Mouse (Mus musculus) retina, embryonic 14.5 days (tissue): ENCODE results near the gene Cyth1.
A peak's percentile ranks its signal among the peaks of the same experiment; 100 is the strongest.

ENCODE experiments used
- DNase-seq: peaks from one replicate; pipeline ENCODE4 v3.0.0-alpha.2; 2015; ENCODE audit warnings: low spot score

Gene Cyth1

DNA sequence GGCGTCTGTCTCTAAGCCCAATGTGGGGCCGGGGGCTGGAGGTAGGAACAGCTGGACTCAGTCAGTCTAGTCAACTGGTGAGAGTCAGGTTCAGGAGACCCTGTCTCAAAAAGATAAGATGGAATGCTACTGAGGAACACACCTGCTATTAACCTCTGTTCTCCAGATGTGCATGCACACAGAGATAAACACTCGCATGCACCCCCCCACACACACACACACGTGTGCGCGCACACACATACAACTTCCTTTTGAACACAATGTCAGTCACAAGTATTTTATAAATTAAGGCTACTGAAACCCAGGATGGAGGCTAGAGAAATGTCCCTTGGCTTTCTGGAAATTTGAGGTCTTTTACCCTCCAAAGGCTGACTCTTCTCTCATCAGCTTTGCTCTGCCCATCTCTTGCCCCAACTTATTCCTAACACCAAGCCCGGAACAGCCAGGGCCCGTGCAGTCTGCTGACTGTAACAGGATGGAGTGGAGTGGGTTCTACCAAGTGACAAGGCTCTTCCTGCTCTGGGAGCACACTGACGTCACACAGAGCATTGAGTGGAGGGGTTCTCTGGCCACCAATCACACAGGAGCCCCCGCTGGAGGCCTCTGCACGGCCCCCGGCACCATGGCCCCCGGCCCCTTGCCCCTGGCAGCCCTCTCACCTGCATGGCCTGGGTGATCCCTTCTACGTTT, 134.7 kb downstream of the Cyth1 start:
- DNase-seq: no peak

- peak; percentile 92 for DNase-seq
Observed at GRCm38 (mm10) chr11:118104001-118104400, 144.4 kb downstream of the Cyth1 start.

DNA sequence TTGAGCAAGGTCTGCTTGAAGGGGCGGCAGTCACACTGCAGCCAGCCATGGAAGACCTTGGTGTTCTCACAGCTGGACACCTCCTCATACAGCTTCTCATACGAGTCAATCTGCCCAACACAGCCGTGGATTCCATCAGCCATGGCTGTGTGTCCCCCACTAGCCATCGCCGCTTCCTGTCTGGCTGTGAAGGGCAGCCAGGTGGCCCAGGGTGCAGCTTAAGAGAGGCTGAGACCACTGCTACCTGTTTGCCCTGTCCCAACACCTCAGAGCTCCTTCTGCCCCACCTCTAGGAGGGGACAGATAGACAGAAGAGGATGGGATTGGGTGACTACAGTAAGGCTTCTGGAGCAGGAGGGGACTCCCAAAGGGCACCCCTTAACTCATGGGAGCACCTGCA, 145.0 kb downstream of the Cyth1 start:
- peak; percentile 12 for DNase-seq

DNA sequence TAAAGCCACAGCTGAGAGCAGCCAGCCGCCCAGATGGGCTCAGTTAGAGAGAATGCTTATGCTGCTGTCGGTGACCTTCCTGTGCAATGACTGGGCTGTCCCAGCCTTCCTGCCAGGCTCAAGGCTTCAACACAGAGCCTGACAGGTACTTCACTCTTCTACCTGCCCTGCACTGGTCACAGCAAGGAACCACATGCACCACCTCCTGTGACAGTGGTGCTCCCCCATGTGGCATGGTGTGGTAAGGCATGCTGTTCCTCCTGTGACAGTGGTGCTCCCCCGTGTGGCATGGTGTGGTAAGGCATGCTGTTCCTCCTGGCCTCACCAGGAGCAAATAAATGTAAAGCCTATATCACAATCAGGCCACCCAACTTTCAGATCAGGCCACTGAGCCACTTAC, 145.6 kb downstream of the Cyth1 start:
- DNase-seq: peak; percentile 91

- no peak for DNase-seq
Observed at GRCm38 (mm10) chr11:118101133-118101532, 147.3 kb downstream of the Cyth1 start.

DNA sequence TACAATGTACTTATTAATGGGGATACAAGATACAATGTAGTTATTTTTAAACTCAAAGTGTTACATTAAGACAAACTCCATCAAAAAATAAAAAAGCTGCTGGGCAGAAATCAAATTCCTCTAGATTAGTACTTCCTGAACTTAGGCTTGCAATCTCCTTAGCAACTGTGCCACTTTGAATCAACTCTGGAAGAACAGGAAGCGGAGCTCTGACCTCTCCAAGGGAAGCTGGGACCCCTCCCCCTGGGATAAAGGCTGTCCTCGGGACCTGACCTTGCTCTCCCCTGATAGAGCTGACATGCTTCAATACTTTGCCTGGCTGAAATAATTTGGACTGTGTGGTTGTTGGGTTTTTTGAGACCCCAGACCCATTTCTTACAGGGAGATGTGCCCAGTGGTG, 151.7 kb downstream of the Cyth1 start:
- DNase-seq: no peak

- DNase-seq: no peak
Observed at GRCm38 (mm10) chr11:118095004-118095403, 153.4 kb downstream of the Cyth1 start.

DNA sequence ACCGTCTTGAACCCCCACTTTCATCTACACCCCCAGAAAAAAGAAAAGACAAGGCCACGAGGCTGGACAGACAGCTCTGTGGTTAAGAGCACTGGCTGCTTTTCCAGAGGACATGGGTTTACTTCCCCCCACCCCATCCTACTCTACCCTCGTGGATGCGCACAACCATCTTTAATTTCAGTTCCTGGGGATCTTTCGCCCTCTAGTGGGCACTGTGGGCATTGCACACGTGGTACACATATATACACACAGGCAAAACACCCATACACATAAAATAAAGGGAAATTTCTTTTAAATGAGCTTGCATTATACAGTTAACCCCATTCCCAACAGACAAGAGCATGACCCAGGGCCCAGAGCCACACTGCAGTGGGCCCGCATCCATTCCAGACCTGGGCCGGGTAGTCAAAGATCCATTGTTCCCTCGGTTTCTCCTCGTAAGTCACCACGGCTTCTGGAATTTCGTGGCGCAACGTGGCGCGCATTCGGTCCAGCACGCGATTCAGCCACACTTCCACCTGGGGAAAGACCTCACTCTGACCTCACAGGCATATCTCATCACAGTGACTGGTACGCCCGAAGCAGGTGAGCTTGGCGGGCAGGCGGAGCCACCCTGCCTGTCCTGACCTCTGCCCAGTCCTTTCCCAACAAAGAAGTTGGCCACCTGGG, 157.3 kb downstream of the Cyth1 start:
- DNase-seq: peak; percentile 33

GRCm38 (mm10) chr11:118088896-118089295, 159.5 kb downstream of the Cyth1 start:
- DNase-seq: no peak

GRCm38 (mm10) chr11:118085961-118086360, 162.4 kb downstream of the Cyth1 start:
- DNase-seq: no peak

DNA sequence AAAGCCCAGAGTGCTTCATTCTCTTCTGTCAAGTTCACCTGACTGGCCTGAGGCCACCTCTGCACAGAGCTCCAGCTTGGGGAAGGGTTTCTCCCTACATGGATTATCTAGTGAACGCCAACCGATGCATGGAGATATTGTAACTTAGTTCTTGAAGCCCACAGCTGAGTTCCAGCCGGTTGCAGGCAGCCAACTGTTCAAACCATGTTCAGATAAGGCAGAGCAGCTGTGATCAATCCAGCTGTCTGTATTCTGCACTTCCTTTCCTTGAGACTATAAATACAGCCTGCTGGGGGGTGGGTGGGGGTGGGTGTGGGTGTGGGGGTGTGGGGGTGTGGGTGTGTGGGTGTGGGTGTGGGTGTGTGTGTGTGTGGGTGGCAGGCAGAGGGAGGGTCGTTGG, 163.2 kb downstream of the Cyth1 start:
- no peak for DNase-seq

DNA sequence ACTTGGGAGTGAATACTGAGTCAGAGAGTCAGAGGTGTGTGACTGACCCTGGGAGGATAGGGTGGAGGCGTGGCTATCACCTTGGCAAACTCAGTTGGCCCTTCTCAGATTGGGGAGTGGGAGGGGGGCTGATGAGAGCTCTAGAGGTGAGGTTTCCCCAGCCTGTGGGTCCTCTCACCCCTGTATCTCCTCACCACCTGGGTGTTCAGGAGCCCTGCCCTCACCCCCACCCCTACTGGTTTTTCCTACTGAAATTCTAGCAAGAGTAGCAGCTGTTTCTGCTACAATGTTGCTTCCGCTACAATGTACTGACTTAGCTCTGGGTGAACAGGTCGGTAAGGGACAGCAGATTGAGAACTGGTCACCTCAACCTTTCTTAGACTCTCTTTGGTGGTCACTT, 164.1 kb downstream of the Cyth1 start:
- no peak for DNase-seq

DNA sequence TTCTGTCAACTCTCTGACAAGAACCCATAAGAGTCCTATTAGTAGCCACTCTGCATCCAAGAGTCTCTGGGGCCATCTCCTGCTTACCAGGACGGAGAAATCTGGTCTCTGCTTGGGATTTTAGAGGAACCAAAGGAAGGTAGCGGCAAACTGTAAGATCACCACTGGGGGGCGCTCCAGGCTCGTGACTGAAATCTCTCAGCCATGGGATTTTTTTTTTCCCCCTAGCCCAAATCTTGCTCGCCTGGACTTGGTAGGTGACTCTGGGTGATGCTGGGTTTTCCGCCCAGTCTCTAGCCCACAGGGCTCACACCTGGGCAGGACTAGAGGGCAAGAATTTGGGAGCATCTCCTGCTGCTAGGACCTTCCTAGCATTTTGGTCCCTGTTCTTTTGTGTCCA, 164.6 kb downstream of the Cyth1 start:
- DNase-seq: peak; percentile 92

GRCm38 (mm10) chr11:118082294-118082693, 166.1 kb downstream of the Cyth1 start:
- no peak for DNase-seq
